20 mouse cellular contexts compared by ENCODE assay signal in genomic region chr10:88682904-88683563, GRCm38 (mm10). TPM values are rescaled to one million over a fixed set of nuclear protein-coding genes. Genes with fewer than 3 reads are reported as not detected.
A peak's percentile ranks its signal among the peaks of the same experiment; 100 is the strongest.
DNase-seq lines count a peak whose midpoint lies in the region; ATAC-seq and TF ChIP-seq lines count a peak whose summit lies in the region.
"Had no signal": no experiment of that assay in that cellular context is flagged by ENCODE, and none has a peak within 500 bp of the region (broad histone marks: within the 10 kb centered on the region; RNA-seq: fewer than 3 reads in every experiment).

No protein-coding gene starts in this region.

- no peak overlapping the region for H3K9ac ChIP-seq in liver, postnatal 0 days (replicated peaks)
- no peak overlapping the region for H3K9ac ChIP-seq in liver, embryonic 11.5 days (ENCODE audit: low read depth, low read length)
- no peak overlapping the region for H3K9ac ChIP-seq in intestine, embryonic 15.5 days
- H3K9ac ChIP-seq: liver, embryonic 14.5 days; midbrain, embryonic 12.5 days; neural tube, embryonic 13.5 days had no signal

- no peak for TF ChIP-seq CTCF in liver, postnatal 0 days (IDR thresholded peaks at IDR 0.05; ENCODE audit: low read depth)

- H3K9me3 ChIP-seq in liver, postnatal 0 days (ENCODE audit: low read length), result no peaks in the 10 kb centered on the region
- no peaks in the 10 kb centered on the region for H3K9me3 ChIP-seq in liver, embryonic 11.5 days (ENCODE audit: control insufficient read depth, low read length)
- H3K9me3 ChIP-seq in intestine, embryonic 15.5 days, result no peaks in the 10 kb centered on the region
- H3K9me3 ChIP-seq: limb, embryonic 10.5 days; midbrain, embryonic 12.5 days; neural tube, embryonic 13.5 days had no signal

- 0 out of 2 replicates have a peak, but pooled peaks have one; percentile 7 for ATAC-seq in liver, postnatal 0 days
- ATAC-seq in liver, embryonic 11.5 days (replicated peaks; ENCODE audit: low FRiP score), result no peak
- peak; percentile 36; the same call in 1 of the 2 replicates for ATAC-seq in intestine, embryonic 15.5 days
- ATAC-seq: lung, postnatal 0 days had no signal

- no peaks in the 10 kb centered on the region for H3K36me3 ChIP-seq in liver, postnatal 0 days (replicated peaks; ENCODE audit: insufficient read depth, low read length)
- H3K36me3 ChIP-seq in liver, embryonic 11.5 days (ENCODE audit: control insufficient read depth, insufficient read depth, low read length), result no peaks in the 10 kb centered on the region
- no peaks in the 10 kb centered on the region for H3K36me3 ChIP-seq in intestine, embryonic 15.5 days
- H3K36me3 ChIP-seq: limb, embryonic 10.5 days; midbrain, embryonic 12.5 days; neural tube, embryonic 13.5 days had no signal

- no peak overlapping the region for H3K4me3 ChIP-seq in liver, postnatal 0 days (ENCODE audit: low read depth, low read length)
- H3K4me3 ChIP-seq in liver, embryonic 11.5 days (ENCODE audit: low read depth, low read length), result no peak overlapping the region
- no peak overlapping the region for H3K4me3 ChIP-seq in intestine, embryonic 15.5 days (replicated peaks)
- H3K4me3 ChIP-seq: left cerebral cortex, adult 2 months; limb, embryonic 10.5 days; midbrain, embryonic 12.5 days; neural tube, embryonic 13.5 days had no signal

- H3K27me3 ChIP-seq in liver, postnatal 0 days (ENCODE audit: insufficient read depth, low read length), result no peaks in the 10 kb centered on the region
- no peaks in the 10 kb centered on the region for H3K27me3 ChIP-seq in liver, embryonic 11.5 days (replicated peaks; ENCODE audit: control insufficient read depth, insufficient read depth, low read length)
- H3K27me3 ChIP-seq in intestine, embryonic 15.5 days (replicated peaks), result no peaks in the 10 kb centered on the region
- H3K27me3 ChIP-seq: midbrain, embryonic 12.5 days; neural tube, embryonic 13.5 days had no signal

- 52% methylated on average over 4 of the region's 4 CpGs for WGBS in liver, postnatal 0 days (ENCODE audit: insufficient replicate concordance)
- 70% methylated on average over 4 of the region's 4 CpGs for WGBS in liver, embryonic 11.5 days
- WGBS in intestine, embryonic 15.5 days, result 76% methylated on average over 4 of the region's 4 CpGs

- TF ChIP-seq EP300 in liver, postnatal 0 days (IDR thresholded peaks at IDR 0.05; ENCODE audit: low read depth), result no peak

- peak; percentile 10 for DNase-seq in adrenal gland, postnatal 14 days
- no peak for DNase-seq in adrenal gland, postnatal 25 days
- DNase-seq in liver, postnatal 0 days, result no peak
- DNase-seq in liver, embryonic 11.5 days (ENCODE audit: low spot score), result no peak
- DNase-seq in left cerebral cortex, adult 9 months (ENCODE audit: low spot score in 2 of 2), result no peak
- no peak for DNase-seq in right cerebral cortex, adult 2 months (ENCODE audit: low spot score in 2 of 2)
- DNase-seq: cerebellum, adult 18-20 months; cerebellum, postnatal 36 days; kidney, postnatal 36 days had no signal

- no peak overlapping the region for H3K4me2 ChIP-seq in liver, postnatal 0 days (ENCODE audit: low read depth, low read length)
- no peak overlapping the region for H3K4me2 ChIP-seq in liver, embryonic 11.5 days
- no peak overlapping the region for H3K4me2 ChIP-seq in intestine, embryonic 15.5 days (replicated peaks)
- H3K4me2 ChIP-seq: midbrain, embryonic 12.5 days; neural tube, embryonic 13.5 days had no signal

- H3K4me1 ChIP-seq in liver, postnatal 0 days (ENCODE audit: insufficient read depth), result no peaks in the 10 kb centered on the region
- no peaks in the 10 kb centered on the region for H3K4me1 ChIP-seq in liver, embryonic 11.5 days (replicated peaks; ENCODE audit: control insufficient read depth, insufficient read depth, low read length)
- no peaks in the 10 kb centered on the region for H3K4me1 ChIP-seq in intestine, embryonic 15.5 days (replicated peaks)
- H3K4me1 ChIP-seq: limb, embryonic 10.5 days; midbrain, embryonic 12.5 days; neural tube, embryonic 13.5 days had no signal

- H3K27ac ChIP-seq in liver, postnatal 0 days (ENCODE audit: low read depth), result no peak overlapping the region
- H3K27ac ChIP-seq in liver, embryonic 11.5 days (ENCODE audit: low read depth, low read length), result no peak overlapping the region
- no peak overlapping the region for H3K27ac ChIP-seq in intestine, embryonic 15.5 days
- H3K27ac ChIP-seq: left cerebral cortex, adult 2 months; limb, embryonic 10.5 days; liver, embryonic 14.5 days; midbrain, embryonic 12.5 days; neural tube, embryonic 13.5 days; stomach, postnatal 0 days had no signal

RNA-seq across cellular contexts. Expression of gene Spic, which starts 1.8 kb away (rescaled TPM):
- 2.6 and 2.8 TPM in 2 replicates for total RNA-seq in adrenal gland, postnatal 14 days (2021)
- 2.4 and 2.5 TPM in 2 replicates for total RNA-seq in adrenal gland, postnatal 25 days (2021)
- 16.5 and 19.2 TPM in 2 replicates for polyA plus RNA-seq in liver, postnatal 0 days (2015; fragmentation: Nextera tagmentation; extraction: Ambion mirVana)
- 2.1 and 3.1 TPM in 2 replicates for polyA plus RNA-seq in liver, embryonic 11.5 days (2014; fragmentation: Nextera tagmentation; extraction: Ambion mirVana)
- polyA plus RNA-seq in intestine, embryonic 15.5 days (2015; fragmentation: Nextera tagmentation; extraction: Ambion mirVana), result 0.48 and 1.2 TPM in 2 replicates
- total RNA-seq: gastrocnemius, adult 8-10 months; left cerebral cortex, adult 2 months had no signal
- polyA plus RNA-seq: forebrain, embryonic 11.5 days; hindbrain, embryonic 11.5 days; limb, embryonic 10.5 days; midbrain, embryonic 12.5 days; neural tube, embryonic 13.5 days had no signal

RNA-seq across cellular contexts. Expression of gene Arl1, which starts 47.6 kb away (rescaled TPM):
- total RNA-seq in adrenal gland, postnatal 14 days (2021), result 89.2 and 93.7 TPM in 2 replicates
- 89.0 and 97.2 TPM in 2 replicates for total RNA-seq in adrenal gland, postnatal 25 days (2021)
- polyA plus RNA-seq in liver, postnatal 0 days (2015; fragmentation: Nextera tagmentation; extraction: Ambion mirVana), result 89.1 and 89.4 TPM in 2 replicates
- 117 and 124 TPM in 2 replicates for polyA plus RNA-seq in liver, embryonic 11.5 days (2014; fragmentation: Nextera tagmentation; extraction: Ambion mirVana)
- polyA plus RNA-seq in intestine, embryonic 15.5 days (2015; fragmentation: Nextera tagmentation; extraction: Ambion mirVana), result 184 and 190 TPM in 2 replicates
